7 mouse cellular contexts compared by ENCODE assay signal in genomic region chr9:120001945-120002725, GRCm38 (mm10). TPM values are rescaled to one million over a fixed set of nuclear protein-coding genes. Genes with fewer than 3 reads are reported as not detected.
DNase-seq lines count a peak whose midpoint lies in the region; ATAC-seq and TF ChIP-seq lines count a peak whose summit lies in the region.

No protein-coding gene starts in this region.

- 0 out of 2 replicates have a peak overlapping the region, but pooled peaks have one; percentile 35 for H3K9ac ChIP-seq in hindbrain, embryonic 16.5 days (ENCODE audit: low read depth, low read length)
- peak overlapping the region; percentile 53; the same call in 1 of the 2 replicates for H3K9ac ChIP-seq in limb, embryonic 12.5 days (replicated peaks)
- peak overlapping the region; percentile 41 for H3K9ac ChIP-seq in midbrain, embryonic 12.5 days (replicated peaks)

- in situ Hi-C loops in Patski (cut with MboI; ENCODE audit: low pct_unique_long_range_greater_than_20kb): no loop called here

- ATAC-seq in Patski: peak; percentile 87
- peak; percentile 80 for ATAC-seq in hindbrain, embryonic 16.5 days
- ATAC-seq in limb, embryonic 12.5 days (ENCODE audit: insufficient number of reproducible peaks, insufficient read depth, low FRiP score, low TSS enrichment, low read depth): peak; percentile 83
- ATAC-seq in midbrain, embryonic 12.5 days (ENCODE audit: low FRiP score, low read depth): peak; percentile 80; the same call in 1 of the 2 replicates

- H3K4me3 ChIP-seq in hindbrain, embryonic 16.5 days (ENCODE audit: low read length): peak overlapping the region; percentile 31
- H3K4me3 ChIP-seq in limb, embryonic 12.5 days (replicated peaks): peak overlapping the region; percentile 42
- peak overlapping the region; percentile 35 for H3K4me3 ChIP-seq in midbrain, embryonic 12.5 days

- no peaks in the 10 kb centered on the region for H3K27me3 ChIP-seq in Patski
- no peaks in the 10 kb centered on the region for H3K27me3 ChIP-seq in hindbrain, embryonic 16.5 days (replicated peaks; ENCODE audit: control insufficient read depth, insufficient read depth, low read length)
- H3K27me3 ChIP-seq in limb, embryonic 12.5 days: no peaks in the 10 kb centered on the region
- peaks cover 17% of the 10 kb centered on the region for H3K27me3 ChIP-seq in midbrain, embryonic 12.5 days

- TF ChIP-seq CTCF in Patski (IDR thresholded peaks at IDR 0.05): no peak

- no peaks in the 10 kb centered on the region for H3K9me3 ChIP-seq in hindbrain, embryonic 16.5 days (ENCODE audit: control insufficient read depth, low read length)
- no peaks in the 10 kb centered on the region for H3K9me3 ChIP-seq in limb, embryonic 12.5 days
- H3K9me3 ChIP-seq in midbrain, embryonic 12.5 days: no peaks in the 10 kb centered on the region

- H3K27ac ChIP-seq in hindbrain, embryonic 16.5 days (ENCODE audit: low read depth, low read length): no peak overlapping the region
- H3K27ac ChIP-seq in limb, embryonic 12.5 days: peak overlapping the region; percentile 78
- no peak overlapping the region for H3K27ac ChIP-seq in midbrain, embryonic 12.5 days (replicated peaks)

- H3K4me1 ChIP-seq in hindbrain, embryonic 16.5 days (ENCODE audit: control insufficient read depth, insufficient read depth, low read depth, low read length): no peaks in the 10 kb centered on the region
- H3K4me1 ChIP-seq in limb, embryonic 12.5 days (replicated peaks): peaks cover 12% of the 10 kb centered on the region
- peaks cover 10% of the 10 kb centered on the region for H3K4me1 ChIP-seq in midbrain, embryonic 12.5 days

- no peak for DNase-seq in Patski (ENCODE audit: low read depth, low spot score)
- DNase-seq in c-Kit-positive CD71-positive TER-119-negative erythroid progenitor cells, embryonic 14.5 days (ENCODE audit: low read depth): peak; percentile 92
- DNase-seq in gastrocnemius, postnatal 10 days: peak; percentile 64
- DNase-seq in spleen, adult 12 weeks (ENCODE audit: low spot score): peak; percentile 37

- H3K36me3 ChIP-seq in hindbrain, embryonic 16.5 days (ENCODE audit: control insufficient read depth, insufficient read depth, low read length): no peaks in the 10 kb centered on the region
- no peaks in the 10 kb centered on the region for H3K36me3 ChIP-seq in limb, embryonic 12.5 days
- no peaks in the 10 kb centered on the region for H3K36me3 ChIP-seq in midbrain, embryonic 12.5 days

- POLR2A ChIA-PET in Patski (lab: Charles Lee): interaction anchor here (0.9 kb wide), 2 partner anchors 9 to 24 kb away, joined by 3 read pairs; no protein-coding TSS in a partner anchor

- peak overlapping the region; percentile 58 for H3K4me2 ChIP-seq in hindbrain, embryonic 16.5 days (ENCODE audit: low read length)
- H3K4me2 ChIP-seq in limb, embryonic 12.5 days: peak overlapping the region; percentile 59
- H3K4me2 ChIP-seq in midbrain, embryonic 12.5 days (replicated peaks): peak overlapping the region; percentile 57

- 10% methylated on average over 31 of the region's 31 CpGs for WGBS in hindbrain, embryonic 16.5 days
- 11% methylated on average over 31 of the region's 31 CpGs for WGBS in limb, embryonic 12.5 days
- 12% methylated on average over 31 of the region's 31 CpGs for WGBS in midbrain, embryonic 12.5 days

- CTCF ChIA-PET in Patski (lab: Charles Lee): no interaction called here

RNA-seq across cellular contexts. Expression of gene Csrnp1, which starts 17.7 kb away (rescaled TPM):
- polyA plus RNA-seq in Patski (2021): 18.8 TPM
- 1 to 10 TPM; 2.6 to 3.4 TPM for total RNA-seq in gastrocnemius, postnatal 10 days (2021)
- polyA plus RNA-seq in hindbrain, embryonic 16.5 days (2015; fragmentation: Nextera tagmentation; extraction: Ambion mirVana): 1.8 and 2.7 TPM in 2 replicates
- polyA plus RNA-seq in limb, embryonic 12.5 days (2016; fragmentation: Nextera tagmentation; extraction: Ambion mirVana): 4.6 and 4.8 TPM in 2 replicates
- polyA plus RNA-seq in midbrain, embryonic 12.5 days (2016; fragmentation: Nextera tagmentation; extraction: Ambion mirVana): 0.89 and 1.5 TPM in 2 replicates

RNA-seq across cellular contexts. Expression of gene Xirp1, which starts 21.3 kb away (rescaled TPM):
- 0.04 TPM for polyA plus RNA-seq in Patski (2021)
- 10 to 100 TPM; 58.2 to 84.6 TPM for total RNA-seq in gastrocnemius, postnatal 10 days (2021)
- 0.35 TPM in 1 of 2 replicates, not detected in the other for polyA plus RNA-seq in hindbrain, embryonic 16.5 days (2015; fragmentation: Nextera tagmentation; extraction: Ambion mirVana)
- polyA plus RNA-seq in limb, embryonic 12.5 days (2016; fragmentation: Nextera tagmentation; extraction: Ambion mirVana): 0.44 and 0.59 TPM in 2 replicates
- polyA plus RNA-seq in midbrain, embryonic 12.5 days (2016; fragmentation: Nextera tagmentation; extraction: Ambion mirVana): 0.04 TPM in 1 of 2 replicates, not detected in the other
